Mouse (Mus musculus): ENCODE measurements at regions not wholly inside any gene's neighbourhood (a gene's known extent, or its start where the extent isn't known, plus 50 kb on each side); places are given as distances from the start of the nearest gene placed in this dataset.

- H3K27me3 ChIP-seq (ENCODE audit: low read depth, poor library complexity, severe bottlenecking) = no peaks in the 10 kb centered on the region
- no peak for DNase-seq (ENCODE audit: low spot score)
- H3K36me3 ChIP-seq = no peaks in the 10 kb centered on the region
- peaks cover 28% of the 10 kb centered on the region for H3K4me1 ChIP-seq
- H3K27ac ChIP-seq = no peak overlapping the region
- no peak overlapping the region for H3K4me3 ChIP-seq
- no peaks in the 10 kb centered on the region for H3K9me3 ChIP-seq (replicated peaks)
- WGBS = 32% methylated on average over 2 of the region's 2 CpGs
Observed at GRCm38 (mm10) chr15:25498422-25498821, 84.9 kb upstream of the Basp1 start.

- Histone ChIP-seq H3K27me3 (ENCODE audit: low read depth, poor library complexity, severe bottlenecking) (no peaks in the 10 kb centered on the region), H3K4me3 (no peak overlapping the region), H3K9me3 (replicated peaks) (no peaks in the 10 kb centered on the region), H3K36me3 (no peaks in the 10 kb centered on the region), H3K27ac (no peak overlapping the region), H3K4me1 (peaks cover 9% of the 10 kb centered on the region)
- DNase-seq (ENCODE audit: low spot score) = no peak
- 84% methylated on average over 5 of the region's 5 CpGs for WGBS
Observed at GRCm38 (mm10) chr15:25502513-25502912, 88.9 kb upstream of the Basp1 start.

- Histone ChIP-seq H3K4me1 (peaks cover 9% of the 10 kb centered on the region), H3K9me3 (replicated peaks) (no peaks in the 10 kb centered on the region), H3K4me3 (no peak overlapping the region), H3K36me3 (no peaks in the 10 kb centered on the region), H3K27ac (no peak overlapping the region), H3K27me3 (ENCODE audit: low read depth, poor library complexity, severe bottlenecking) (no peaks in the 10 kb centered on the region)
- DNase-seq (ENCODE audit: low spot score) = no peak
- 68% methylated on average over 6 of the region's 6 CpGs for WGBS
Observed at GRCm38 (mm10) chr15:25503104-25503503, 89.5 kb upstream of the Basp1 start.

GRCm38 (mm10) chr15:25509139-25509538, 95.6 kb upstream of the Basp1 start:
- no peak for DNase-seq (ENCODE audit: low spot score)
- H3K4me3 ChIP-seq = no peak overlapping the region
- no peaks in the 10 kb centered on the region for H3K9me3 ChIP-seq (replicated peaks)
- H3K27ac ChIP-seq = no peak overlapping the region
- 58% methylated on average over 7 of the region's 7 CpGs for WGBS
- no peaks in the 10 kb centered on the region for H3K36me3 ChIP-seq
- no peaks in the 10 kb centered on the region for H3K27me3 ChIP-seq (ENCODE audit: low read depth, poor library complexity, severe bottlenecking)
- H3K4me1 ChIP-seq = peaks cover 18% of the 10 kb centered on the region

GRCm38 (mm10) chr15:25509584-25509983, 96.0 kb upstream of the Basp1 start:
- Histone ChIP-seq H3K27me3 (ENCODE audit: low read depth, poor library complexity, severe bottlenecking) (no peaks in the 10 kb centered on the region), H3K27ac (no peak overlapping the region), H3K4me1 (peaks cover 19% of the 10 kb centered on the region), H3K36me3 (no peaks in the 10 kb centered on the region), H3K9me3 (replicated peaks) (no peaks in the 10 kb centered on the region), H3K4me3 (no peak overlapping the region)
- DNase-seq (ENCODE audit: low spot score) = no peak
- 86% methylated on average over 8 of the region's 8 CpGs for WGBS

GRCm38 (mm10) chr15:25510060-25510492, 96.5 kb upstream of the Basp1 start:
- no peak overlapping the region for H3K27ac ChIP-seq
- whole genome bisulfite sequencing = 31% methylated on average over 8 of the region's 8 CpGs
- no peak for DNase-seq (ENCODE audit: low spot score)

GRCm38 (mm10) chr15:25518025-25518928, 104.0 kb upstream of the Myo10 start:
- Histone ChIP-seq H3K27ac (peak overlapping the region; percentile 10; the same call in 1 of the 2 replicates), H3K4me1 (peaks cover 9% of the 10 kb centered on the region; the same call in 1 of the 2 replicates), H3K27me3 (ENCODE audit: low read depth, poor library complexity, severe bottlenecking) (no peaks in the 10 kb centered on the region), H3K36me3 (no peaks in the 10 kb centered on the region), H3K9me3 (replicated peaks) (no peaks in the 10 kb centered on the region), H3K4me3 (no peak overlapping the region)
- DNase-seq (ENCODE audit: low spot score) = no peak
- WGBS = 85% methylated on average over 15 of the region's 15 CpGs

More at GRCm38 (mm10) chr15:25510060-25510492, 96.5 kb upstream of the Basp1 start:
- Histone ChIP-seq H3K4me3 (no peak overlapping the region), H3K36me3 (no peaks in the 10 kb centered on the region), H3K4me1 (peaks cover 20% of the 10 kb centered on the region), H3K9me3 (replicated peaks) (no peaks in the 10 kb centered on the region), H3K27me3 (ENCODE audit: low read depth, poor library complexity, severe bottlenecking) (no peaks in the 10 kb centered on the region)

- Histone ChIP-seq H3K27me3 (ENCODE audit: low read depth, poor library complexity, severe bottlenecking) (no peaks in the 10 kb centered on the region), H3K36me3 (no peaks in the 10 kb centered on the region), H3K9me3 (replicated peaks) (no peaks in the 10 kb centered on the region), H3K27ac (no peak overlapping the region), H3K4me3 (no peak overlapping the region), H3K4me1 (no peaks in the 10 kb centered on the region)
- 88% methylated on average over 4 of the region's 4 CpGs for WGBS
- no peak for DNase-seq (ENCODE audit: low spot score)
Observed at GRCm38 (mm10) chr15:25524189-25524588, 98.1 kb upstream of the Myo10 start.

- H3K4me1 ChIP-seq = no peaks in the 10 kb centered on the region
- WGBS = 83% methylated on average over 7 of the region's 7 CpGs
- DNase-seq (ENCODE audit: low spot score) = no peak
- H3K27me3 ChIP-seq (ENCODE audit: low read depth, poor library complexity, severe bottlenecking) = no peaks in the 10 kb centered on the region
- H3K4me3 ChIP-seq = no peak overlapping the region
- H3K27ac ChIP-seq = no peak overlapping the region
- H3K36me3 ChIP-seq = no peaks in the 10 kb centered on the region
- H3K9me3 ChIP-seq (replicated peaks) = no peaks in the 10 kb centered on the region
Observed at GRCm38 (mm10) chr15:25525337-25525736, 97.0 kb upstream of the Myo10 start.

GRCm38 (mm10) chr15:25536451-25537334, 85.6 kb upstream of the Myo10 start:
- Histone ChIP-seq H3K36me3 (no peaks in the 10 kb centered on the region), H3K9me3 (replicated peaks) (no peaks in the 10 kb centered on the region), H3K4me1 (peaks cover 10% of the 10 kb centered on the region), H3K27me3 (ENCODE audit: low read depth, poor library complexity, severe bottlenecking) (no peaks in the 10 kb centered on the region), H3K4me3 (no peak overlapping the region), H3K27ac (no peak overlapping the region)
- WGBS = 89% methylated on average over 22 of the region's 22 CpGs
- DNase-seq (ENCODE audit: low spot score) = no peak

GRCm38 (mm10) chr15:25539344-25540176, 82.8 kb upstream of the Myo10 start:
- no peak for DNase-seq (ENCODE audit: low spot score)
- no peaks in the 10 kb centered on the region for H3K9me3 ChIP-seq (replicated peaks)
- peaks cover 10% of the 10 kb centered on the region for H3K4me1 ChIP-seq
- 69% methylated on average over 20 of the region's 20 CpGs for WGBS
- H3K27me3 ChIP-seq (ENCODE audit: low read depth, poor library complexity, severe bottlenecking) = no peaks in the 10 kb centered on the region
- H3K4me3 ChIP-seq = no peak overlapping the region
- no peak overlapping the region for H3K27ac ChIP-seq
- no peaks in the 10 kb centered on the region for H3K36me3 ChIP-seq

GRCm38 (mm10) chr15:25542382-25542781, 79.9 kb upstream of the Myo10 start:
- DNase-seq (ENCODE audit: low spot score) = no peak
- 87% methylated on average over 4 of the region's 4 CpGs for WGBS

More at GRCm38 (mm10) chr15:25542382-25542781, 79.9 kb upstream of the Myo10 start:
- Histone ChIP-seq H3K27ac (no peak overlapping the region), H3K4me1 (peaks cover 19% of the 10 kb centered on the region), H3K9me3 (replicated peaks) (no peaks in the 10 kb centered on the region), H3K4me3 (no peak overlapping the region), H3K36me3 (no peaks in the 10 kb centered on the region), H3K27me3 (ENCODE audit: low read depth, poor library complexity, severe bottlenecking) (no peaks in the 10 kb centered on the region)
